Comparison of ENCODE assay signal across 8 mouse cellular contexts in genomic region chr2:167292854-167293253, GRCm38 (mm10). TPM values are rescaled to one million over a fixed set of nuclear protein-coding genes. Genes with fewer than 3 reads are reported as not detected.
DNase-seq lines count a peak whose midpoint lies in the region; ATAC-seq lines count a peak whose summit lies in the region.

No protein-coding gene starts in this region.

- peak; percentile 83 for ATAC-seq in intestine, embryonic 15.5 days
- ATAC-seq in stomach, embryonic 15.5 days (ENCODE audit: insufficient read depth, low FRiP score, low read depth) = peak; percentile 37; the same call in 1 of the 2 replicates

- H3K27me3 ChIP-seq in intestine, embryonic 15.5 days (replicated peaks) = no peaks in the 10 kb centered on the region
- no peaks in the 10 kb centered on the region for H3K27me3 ChIP-seq in stomach, embryonic 15.5 days (replicated peaks)

- H3K9ac ChIP-seq in intestine, embryonic 15.5 days = no peak overlapping the region
- no peak overlapping the region for H3K9ac ChIP-seq in stomach, embryonic 15.5 days

- no peak overlapping the region for H3K4me3 ChIP-seq in intestine, embryonic 15.5 days (replicated peaks)
- no peak overlapping the region for H3K4me3 ChIP-seq in stomach, embryonic 15.5 days (replicated peaks)

- H3K4me1 ChIP-seq in intestine, embryonic 15.5 days (replicated peaks) = peaks cover 11% of the 10 kb centered on the region; the same call in 1 of the 2 replicates
- H3K4me1 ChIP-seq in stomach, embryonic 15.5 days = peaks cover 15% of the 10 kb centered on the region

- no peaks in the 10 kb centered on the region for H3K36me3 ChIP-seq in intestine, embryonic 15.5 days
- H3K36me3 ChIP-seq in stomach, embryonic 15.5 days = no peaks in the 10 kb centered on the region

- DNase-seq in cerebellum, adult 11-12 months = peak; percentile 7
- no peak for DNase-seq in cerebellum, postnatal 4 days (ENCODE audit: low spot score in 2 of 2)
- peak; percentile 3 for DNase-seq in kidney, adult 9 months
- no peak for DNase-seq in kidney, postnatal 14 days
- DNase-seq in adrenal gland, adult 18-20 months (ENCODE audit: low spot score in 2 of 2) = peak; percentile 21 to 28
- DNase-seq in spleen, adult 12 weeks (ENCODE audit: low spot score) = no peak

- 6% methylated on average over 6 of the region's 6 CpGs for WGBS in intestine, embryonic 15.5 days
- 5% methylated on average over 6 of the region's 6 CpGs for WGBS in stomach, embryonic 15.5 days

- H3K4me2 ChIP-seq in intestine, embryonic 15.5 days (replicated peaks) = peak overlapping the region; percentile 30; the same call in 1 of the 2 replicates
- H3K4me2 ChIP-seq in stomach, embryonic 15.5 days = no peak overlapping the region

- H3K9me3 ChIP-seq in intestine, embryonic 15.5 days = no peaks in the 10 kb centered on the region
- H3K9me3 ChIP-seq in stomach, embryonic 15.5 days = no peaks in the 10 kb centered on the region

- peak overlapping the region; percentile 72 for H3K27ac ChIP-seq in intestine, embryonic 15.5 days
- peak overlapping the region; percentile 48 for H3K27ac ChIP-seq in stomach, embryonic 15.5 days

RNA-seq across cellular contexts. Expression of gene Ptgis, which starts 52.5 kb away (rescaled TPM):
- total RNA-seq in adrenal gland, adult 18-20 months (2021) = 10 to 100 TPM; 19.3 to 31.8 TPM
- polyA plus RNA-seq in intestine, embryonic 15.5 days (2015; fragmentation: Nextera tagmentation; extraction: Ambion mirVana) = 12.0 and 13.4 TPM in 2 replicates
- 18.2 and 20.2 TPM in 2 replicates for polyA plus RNA-seq in stomach, embryonic 15.5 days (2015; fragmentation: Nextera tagmentation; extraction: Ambion mirVana)

RNA-seq across cellular contexts. Expression of gene B4galt5, which starts 56.1 kb away (rescaled TPM):
- total RNA-seq in adrenal gland, adult 18-20 months (2021) = 100 to 1,000 TPM in 1 of 2 experiments, 10 to 100 TPM in 1; 74.7 to 123 TPM
- polyA plus RNA-seq in intestine, embryonic 15.5 days (2015; fragmentation: Nextera tagmentation; extraction: Ambion mirVana) = 9.6 and 10.8 TPM in 2 replicates
- 16.7 and 17.0 TPM in 2 replicates for polyA plus RNA-seq in stomach, embryonic 15.5 days (2015; fragmentation: Nextera tagmentation; extraction: Ambion mirVana)

Comparison
In these comparisons a context has a peak if more than half of its experiments do, and no peak if none do; other contexts are left out.
1. DNase-seq: peak in cerebellum, adult 11-12 months (single experiment), kidney, adult 9 months (single experiment) and adrenal gland, adult 18-20 months (2 of 2); none in cerebellum, postnatal 4 days (0 of 2), kidney, postnatal 14 days (single experiment) and spleen, adult 12 weeks (single experiment).